2 mouse cellular contexts compared by ENCODE assay signal in the genomic region with DNA sequence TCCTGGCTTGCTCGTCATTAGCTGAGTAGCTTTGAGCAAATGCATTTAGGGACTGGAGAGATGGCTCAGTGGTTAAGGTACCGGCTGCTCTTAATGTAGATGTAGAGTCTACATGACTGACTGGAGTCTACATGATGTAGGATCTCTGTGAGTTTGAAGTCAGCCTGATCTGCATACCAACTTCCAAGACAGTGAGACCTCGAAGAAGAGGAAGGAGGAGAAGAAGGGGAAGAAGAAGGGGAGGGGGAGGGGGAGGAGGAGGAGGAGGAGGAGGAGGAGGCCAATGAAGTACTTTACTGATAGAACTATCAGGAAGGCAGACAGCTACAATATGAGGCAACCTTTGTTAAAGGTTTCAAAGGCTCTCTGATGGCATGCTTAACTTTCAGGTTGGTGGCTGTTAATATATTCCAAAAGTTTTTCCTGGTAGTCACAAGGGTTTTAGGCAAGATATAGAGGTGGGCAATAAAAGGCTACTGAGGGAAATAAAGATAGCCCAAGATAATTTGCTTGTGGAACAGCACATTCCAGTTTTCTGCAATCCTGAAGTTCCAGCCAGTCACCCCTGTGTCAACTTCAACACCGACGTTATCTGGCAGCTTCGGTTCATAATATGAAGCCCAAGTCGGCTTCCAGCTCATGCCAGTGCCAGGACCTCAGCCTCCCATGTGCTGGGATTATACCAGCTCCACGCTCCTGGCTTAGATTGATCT.
TF ChIP-seq lines count a peak whose summit lies in the region.

No protein-coding gene starts in this region.

TF ChIP-seq in MEL, 35 proteins besides CTCF, POLR2A, EP300 and RAD21:
- TF ChIP-seq USF1 (IDR thresholded peaks at IDR 0.05; ENCODE audit: low read depth, low read length) = no peak
- 0 out of 2 replicates have a peak, but pooled peaks have one; percentile 27 for TF ChIP-seq NELFE (IDR thresholded peaks at IDR 0.05; ENCODE audit: low read depth, low read length)
- TF ChIP-seq ZKSCAN1 (IDR thresholded peaks at IDR 0.05; ENCODE audit: low read depth, low read length) = peak; percentile 39; the same call in 1 of the 2 replicates
- no peak for TF ChIP-seq USF2 (IDR thresholded peaks at IDR 0.05; ENCODE audit: borderline replicate concordance in 1 of 2, insufficient read depth in 1 of 2, low read depth in 1 of 2, low read length in 2 of 2)
- TF ChIP-seq TCF12 (IDR thresholded peaks at IDR 0.05; ENCODE audit: low read depth, low read length) = no peak; the same call in 1 of the 2 replicates
- TF ChIP-seq CHD2 (IDR thresholded peaks at IDR 0.05; ENCODE audit: low read length) = no peak
- no peak for TF ChIP-seq SMC3 (IDR thresholded peaks at IDR 0.05; ENCODE audit: low read depth, low read length)
- no peak for TF ChIP-seq MAX (IDR thresholded peaks at IDR 0.05; ENCODE audit: low read length)
- no peak for TF ChIP-seq BHLHE40 (IDR thresholded peaks at IDR 0.05; ENCODE audit: borderline replicate concordance, low read depth, low read length)
- TF ChIP-seq SIN3A (IDR thresholded peaks at IDR 0.05; ENCODE audit: low read length) = peak; percentile 41; the same call in 1 of the 2 replicates
- TF ChIP-seq E2F4 (IDR thresholded peaks at IDR 0.05; ENCODE audit: borderline replicate concordance, low read depth, low read length) = no peak
- TF ChIP-seq MYC (IDR thresholded peaks at IDR 0.05; ENCODE audit: low read depth, low read length) = peak; percentile 61; the same call in 1 of the 2 replicates
- TF ChIP-seq ZMIZ1 (IDR thresholded peaks at IDR 0.05; ENCODE audit: low read depth, low read length) = no peak
- TF ChIP-seq TBP (IDR thresholded peaks at IDR 0.05; ENCODE audit: low read depth, low read length) = 0 out of 2 replicates have a peak, but pooled peaks have one; percentile 12
- no peak for TF ChIP-seq CHD1 (IDR thresholded peaks at IDR 0.05; ENCODE audit: low read depth, low read length)
- TF ChIP-seq GABPA (IDR thresholded peaks at IDR 0.05; ENCODE audit: low read depth, low read length) = no peak
- peak; percentile 33; the same call in 1 of the 2 replicates for TF ChIP-seq RCOR1 (IDR thresholded peaks at IDR 0.05; ENCODE audit: low read depth, low read length)
- no peak for TF ChIP-seq POLR2AphosphoS5 (IDR thresholded peaks at IDR 0.05; ENCODE audit: borderline replicate concordance, low read depth, low read length)
- peak; percentile 31; the same call in 1 of the 2 replicates for TF ChIP-seq ELF1 (IDR thresholded peaks at IDR 0.05; ENCODE audit: low read depth, low read length)
- peak; percentile 1; the same call in 1 of the 2 replicates for TF ChIP-seq ZC3H11A (IDR thresholded peaks at IDR 0.05; ENCODE audit: low read depth, low read length)
- TF ChIP-seq MAZ (IDR thresholded peaks at IDR 0.05; ENCODE audit: low read depth, low read length) = peak; percentile 91
- TF ChIP-seq MYB (IDR thresholded peaks at IDR 0.05; ENCODE audit: low read depth, low read length) = no peak
- TF ChIP-seq MXI1 (IDR thresholded peaks at IDR 0.05; ENCODE audit: low read depth, low read length) = 0 out of 2 replicates have a peak, but pooled peaks have one; percentile 1
- 0 out of 2 replicates have a peak, but pooled peaks have one; percentile 8 for TF ChIP-seq MAFK (IDR thresholded peaks at IDR 0.05; ENCODE audit: borderline replicate concordance, low read depth, low read length)
- TF ChIP-seq HCFC1 (IDR thresholded peaks at IDR 0.05; ENCODE audit: low read depth, low read length) = 0 out of 2 replicates have a peak, but pooled peaks have one; percentile 42
- TF ChIP-seq KAT2A (conservative IDR thresholded peaks at IDR 0.05; ENCODE audit: low read depth, low read length) = no peak

TF ChIP-seq in myocyte, 11 proteins besides CTCF, POLR2A, EP300 and RAD21:
- no peak for TF ChIP-seq MYOG (IDR thresholded peaks at IDR 0.05; ENCODE audit: control insufficient read depth in 1 of 3, insufficient read depth in 1 of 3, insufficient read length in 2 of 3, low read depth in 2 of 3)
- TF ChIP-seq POLR2AphosphoS2 (IDR thresholded peaks at IDR 0.05; ENCODE audit: insufficient read length, low read depth) = no peak
- TF ChIP-seq MYOD1 (IDR thresholded peaks at IDR 0.05; ENCODE audit: control insufficient read depth in 1 of 3, insufficient read length in 2 of 3, low read depth in 2 of 3) = no peak
- no peak for TF ChIP-seq TCF12 (IDR thresholded peaks at IDR 0.05; ENCODE audit: insufficient read depth, poor library complexity, severe bottlenecking)
- TF ChIP-seq SRF (IDR thresholded peaks at IDR 0.05; ENCODE audit: control insufficient read depth, insufficient read length, low read depth) = no peak
